Mouse (Mus musculus): ENCODE measurements around the gene Gper1. TPM values are rescaled to one million over a fixed set of nuclear protein-coding genes. Genes with fewer than 3 reads are reported as not detected.
A peak's percentile ranks its signal among the peaks of the same experiment; 100 is the strongest.

Gene Gper1
- total RNA-seq, 2 experiments from 2014 or later = 1.1 to 1.2 TPM

GRCm38 (mm10) chr5:139408511-139408910 lies 14.4 kb upstream of the Gper1 start:
- intact Hi-C loops (cut with DNase I) = loop anchor here (5.0 kb wide), 1 partner anchor 74 kb away; the partner anchor contains the start of gene Zfand2a
- no peak for DNase-seq

GRCm38 (mm10) chr5:139409412-139409811 lies 13.5 kb upstream of the Gper1 start:
- peak; percentile 72 to 81 for DNase-seq
- intact Hi-C loops (cut with DNase I) = loop anchor here (5.0 kb wide), 1 partner anchor 73 kb away; the partner anchor contains the start of gene Zfand2a

DNA sequence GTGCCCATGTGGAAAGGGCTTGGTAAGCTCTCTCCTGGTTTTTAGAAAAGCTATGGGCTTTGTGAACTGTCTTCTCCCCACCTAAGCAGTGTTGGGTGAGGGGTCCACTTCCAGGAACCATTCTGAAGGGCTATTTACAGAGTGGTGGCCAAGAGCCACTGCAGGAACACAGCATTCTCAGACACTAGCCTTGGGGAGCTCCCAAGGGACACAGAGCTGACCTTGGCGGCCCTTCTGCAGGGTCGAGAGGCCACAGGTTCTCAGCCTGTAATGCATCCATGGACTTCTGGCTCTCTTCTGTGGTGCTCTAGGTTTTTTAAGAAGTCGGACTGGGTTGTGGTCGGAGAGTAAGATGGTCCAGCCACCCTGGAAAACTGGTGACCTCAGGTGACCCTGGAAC lies 12.9 kb upstream of the Gper1 start:
- no peak for DNase-seq

DNA sequence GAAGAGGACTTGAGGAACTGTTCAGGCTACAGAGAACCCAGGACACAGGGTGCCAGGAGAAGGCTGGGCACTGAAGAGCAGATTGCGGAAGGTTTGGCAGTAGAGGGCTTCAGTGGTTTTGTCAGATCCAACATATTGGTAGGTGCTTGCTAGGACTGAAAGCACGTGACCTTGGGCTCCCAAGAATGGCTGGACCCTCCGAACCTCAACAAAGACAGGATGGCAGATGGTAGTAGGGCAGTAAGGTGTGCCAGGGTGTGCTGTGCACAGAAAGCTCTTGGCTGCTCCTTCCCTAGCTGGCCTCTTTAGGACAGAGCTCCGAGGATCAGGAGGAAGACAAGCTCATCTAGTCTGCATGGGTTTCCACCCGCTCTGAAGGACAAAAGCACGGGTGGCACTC lies 11.8 kb upstream of the Gper1 start:
- intact Hi-C loops (cut with DNase I) = no loop called here
- DNase-seq = no peak

More for the DNA sequence above, 12.9 kb upstream of the Gper1 start:
- intact Hi-C loops (cut with DNase I) = no loop called here

DNA sequence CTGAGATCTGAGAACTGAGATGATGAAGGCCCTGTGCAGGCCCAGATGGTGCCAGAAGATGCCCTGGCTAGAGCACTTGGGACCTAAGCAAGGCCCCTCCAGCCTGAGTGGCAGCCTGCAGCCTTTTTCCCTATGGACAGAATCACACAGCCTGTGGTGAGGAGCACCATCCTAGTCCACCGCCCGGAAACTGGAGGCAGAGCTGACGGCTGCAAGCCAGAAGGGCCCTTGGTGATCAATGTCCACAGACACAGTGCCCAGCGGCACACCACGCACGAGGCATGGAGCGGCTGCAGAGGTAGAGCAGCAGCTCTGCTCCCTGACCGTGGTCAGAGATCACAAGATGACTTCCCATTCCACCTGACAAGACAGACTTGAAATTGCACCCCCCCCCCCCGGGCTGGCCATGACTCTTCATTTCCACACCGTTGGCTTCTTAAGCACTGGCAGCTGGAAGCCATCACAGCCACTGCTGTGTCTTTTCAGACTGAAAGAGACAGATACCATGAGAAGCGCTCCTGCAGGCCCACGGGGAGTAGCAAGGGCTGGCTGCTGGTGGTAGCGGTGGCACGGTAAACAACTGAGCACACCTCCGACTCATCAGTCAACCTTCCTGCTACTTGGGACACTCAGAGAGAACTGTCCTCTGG lies 11.2 kb upstream of the Gper1 start:
- DNase-seq = no peak
- intact Hi-C loops (cut with DNase I) = no loop called here

DNA sequence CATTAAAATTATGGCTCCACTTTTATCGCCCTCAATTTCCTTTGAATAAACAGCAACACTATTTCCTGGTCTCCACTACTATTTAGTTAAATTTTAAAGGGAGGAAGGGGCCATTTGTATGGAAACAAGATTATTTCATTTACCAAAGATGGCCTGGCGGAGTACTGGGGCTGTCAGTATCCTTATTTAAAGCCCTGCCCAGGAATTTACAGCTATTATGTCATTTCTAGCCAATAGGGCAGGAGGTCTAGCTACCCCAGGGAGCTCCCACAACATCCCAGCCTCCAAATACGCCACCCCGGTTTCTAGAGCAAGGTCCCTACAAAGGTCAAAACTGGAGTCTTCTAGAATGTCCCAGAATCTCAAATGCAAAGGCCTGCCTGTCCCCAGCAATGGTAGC lies 9.4 kb upstream of the Gper1 start:
- intact Hi-C loops (cut with DNase I) = no loop called here
- no peak for DNase-seq

- intact Hi-C loops (cut with DNase I) = no loop called here
- no peak for DNase-seq
These were observed 8.0 kb upstream of the Gper1 start for GRCm38 (mm10) chr5:139415001-139415400.

DNA sequence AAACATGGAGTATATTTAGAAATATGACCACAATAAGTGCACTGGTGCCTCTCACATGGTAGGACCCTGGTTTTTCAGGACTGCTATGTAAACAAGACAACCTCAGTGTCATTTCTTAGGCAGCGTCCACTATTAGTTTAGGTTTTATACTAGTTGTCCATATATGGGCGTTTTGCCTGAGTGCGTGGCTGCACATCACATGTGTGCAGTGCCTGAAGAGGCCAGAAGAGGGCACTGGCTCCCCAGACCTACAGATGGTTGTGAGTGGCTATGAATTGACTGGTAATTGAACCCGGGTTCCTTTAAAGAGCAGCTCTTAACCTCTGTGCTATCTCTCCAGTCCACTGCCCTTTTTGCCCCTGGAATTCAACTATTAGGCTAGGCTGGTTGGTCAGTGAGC lies 6.0 kb upstream of the Gper1 start:
- no peak for DNase-seq
- intact Hi-C loops (cut with DNase I) = no loop called here

GRCm38 (mm10) chr5:139417480-139417879 lies 5.5 kb upstream of the Gper1 start:
- intact Hi-C loops (cut with DNase I) = no loop called here
- DNase-seq = no peak

- DNase-seq = no peak
- intact Hi-C loops (cut with DNase I) = no loop called here
These were observed 4.8 kb upstream of the Gper1 start for GRCm38 (mm10) chr5:139418110-139418509.

DNA sequence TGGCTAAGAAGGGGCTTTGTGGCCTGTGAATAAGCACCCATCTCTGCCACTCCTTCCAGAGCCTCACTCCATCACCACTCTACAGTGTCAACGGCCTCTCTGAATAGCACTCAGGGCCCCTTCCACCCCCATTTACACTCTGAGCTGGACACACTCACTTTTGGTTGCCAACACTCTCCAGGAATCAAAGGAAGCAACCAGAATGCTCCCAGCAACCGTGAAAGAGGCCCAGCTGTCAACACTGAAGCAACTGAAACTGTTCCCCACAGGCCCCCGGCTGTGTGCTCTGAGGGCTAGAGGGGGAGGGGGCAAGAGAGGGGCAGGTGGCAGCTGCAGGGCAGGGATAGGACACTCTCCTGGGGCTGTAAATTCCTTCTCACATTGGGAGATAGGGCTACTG lies 4.3 kb upstream of the Gper1 start:
- DNase-seq = no peak
- intact Hi-C loops (cut with DNase I) = no loop called here

DNA sequence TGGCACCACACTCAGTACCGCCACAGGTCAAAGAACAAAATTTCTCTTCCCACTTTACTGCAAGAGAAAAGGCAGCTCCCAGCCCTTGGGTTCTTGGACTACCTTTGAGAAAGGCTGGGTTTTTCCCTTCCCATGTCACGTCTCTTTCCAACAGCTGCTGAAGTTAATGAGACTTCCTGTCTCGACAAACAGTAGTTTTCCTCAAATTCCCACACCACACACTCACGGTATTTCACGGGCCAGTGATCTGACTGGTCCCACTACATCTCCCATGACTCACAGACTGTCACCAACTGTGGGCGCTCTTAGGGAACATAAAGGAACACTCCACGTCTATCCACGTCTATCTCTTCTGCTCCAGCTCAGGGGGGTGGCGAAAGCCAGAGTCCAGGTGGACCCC lies 2.2 kb downstream of the Gper1 start:
- intact Hi-C loops (cut with DNase I) = no loop called here
- no peak for DNase-seq

DNA sequence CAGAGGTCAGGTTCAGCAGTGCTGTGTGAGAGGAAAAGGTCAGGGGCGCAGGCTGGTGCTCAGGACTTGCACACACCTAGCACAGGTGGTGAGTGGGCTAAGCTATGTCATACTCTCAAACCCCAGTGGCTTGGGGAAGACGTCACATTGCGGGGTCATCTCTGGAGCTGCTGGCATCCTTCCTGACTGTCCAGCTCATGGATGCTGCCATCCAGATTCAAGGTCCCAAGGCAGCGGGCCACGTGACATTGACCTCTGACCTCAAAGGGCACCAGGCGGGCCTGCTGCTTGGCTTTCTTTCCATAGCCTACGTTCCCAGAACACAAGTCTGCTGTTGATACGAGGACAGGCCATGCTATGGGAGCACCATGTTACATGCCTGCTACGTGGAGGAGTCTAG lies 4.0 kb downstream of the Gper1 start:
- intact Hi-C loops (cut with DNase I) = no loop called here

DNA sequence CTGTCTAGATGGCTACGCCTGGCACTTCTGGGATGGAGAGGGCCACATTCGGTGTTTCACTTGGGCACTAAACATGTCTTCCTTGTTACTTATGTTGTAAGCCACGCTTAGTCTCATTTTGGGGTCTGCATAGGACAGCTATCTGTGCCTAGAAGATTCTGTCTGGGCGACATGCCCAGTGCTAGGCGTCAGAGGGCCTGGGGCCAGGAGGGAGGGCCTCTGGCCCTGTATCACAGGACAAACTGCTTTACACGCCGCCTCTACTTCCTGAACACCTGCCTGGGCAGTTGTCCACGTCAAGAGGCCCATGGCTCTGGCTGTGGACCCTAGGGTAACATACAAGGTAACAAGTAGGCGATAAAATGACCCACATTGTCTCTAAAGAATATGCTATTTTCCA lies 5.0 kb downstream of the Gper1 start:
- intact Hi-C loops (cut with DNase I) = no loop called here
- DNase-seq = no peak

More for the DNA sequence above, 4.0 kb downstream of the Gper1 start:
- DNase-seq = no peak

- no peak for DNase-seq
These were observed 6.9 kb downstream of the Gper1 start for GRCm38 (mm10) chr5:139429818-139430341.

GRCm38 (mm10) chr5:139432333-139432732 lies 9.4 kb downstream of the Gper1 start:
- intact Hi-C loops (cut with DNase I) = no loop called here
- DNase-seq = no peak

More at GRCm38 (mm10) chr5:139429818-139430341, 6.9 kb downstream of the Gper1 start:
- intact Hi-C loops (cut with DNase I) = no loop called here

DNA sequence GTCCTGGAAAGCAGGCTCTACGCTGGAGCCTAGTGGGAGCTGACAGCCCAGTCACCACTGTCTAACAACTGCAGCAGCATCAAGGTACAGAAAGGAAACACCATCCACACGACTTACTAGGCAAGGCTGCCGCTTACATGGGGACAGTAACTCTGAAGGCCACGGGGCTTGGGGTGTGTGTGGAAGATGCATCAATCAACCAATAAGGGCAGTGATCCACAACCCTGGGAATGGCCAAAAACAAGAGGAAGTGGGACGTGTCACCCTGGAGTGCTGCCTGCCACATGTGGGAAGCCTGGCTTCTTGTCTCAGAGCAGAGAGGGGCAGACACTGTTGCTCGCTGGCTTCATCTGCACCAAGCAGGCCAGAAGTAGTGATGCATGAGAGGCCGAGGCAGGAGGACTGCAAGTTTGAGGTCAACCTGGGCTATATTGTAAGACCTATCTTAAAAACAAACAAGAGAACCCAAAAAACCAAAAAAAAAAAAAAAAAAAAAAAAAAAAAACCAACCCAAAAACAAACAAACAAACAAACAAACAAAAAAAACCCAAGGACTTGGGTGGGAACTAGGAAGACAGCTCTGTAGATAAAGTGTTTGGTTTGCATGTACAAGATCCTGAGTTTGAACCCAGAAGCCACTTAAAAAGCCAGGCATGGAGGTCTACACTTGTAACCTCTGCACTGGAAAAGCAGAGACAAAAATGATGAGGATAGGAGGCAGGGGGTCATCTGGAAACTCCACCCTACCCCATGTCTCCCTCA lies 10.0 kb downstream of the Gper1 start:
- intact Hi-C loops (cut with DNase I) = no loop called here
- no peak for DNase-seq

GRCm38 (mm10) chr5:139433842-139434568 lies 11.1 kb downstream of the Gper1 start:
- DNase-seq = no peak
- intact Hi-C loops (cut with DNase I) = no loop called here

DNA sequence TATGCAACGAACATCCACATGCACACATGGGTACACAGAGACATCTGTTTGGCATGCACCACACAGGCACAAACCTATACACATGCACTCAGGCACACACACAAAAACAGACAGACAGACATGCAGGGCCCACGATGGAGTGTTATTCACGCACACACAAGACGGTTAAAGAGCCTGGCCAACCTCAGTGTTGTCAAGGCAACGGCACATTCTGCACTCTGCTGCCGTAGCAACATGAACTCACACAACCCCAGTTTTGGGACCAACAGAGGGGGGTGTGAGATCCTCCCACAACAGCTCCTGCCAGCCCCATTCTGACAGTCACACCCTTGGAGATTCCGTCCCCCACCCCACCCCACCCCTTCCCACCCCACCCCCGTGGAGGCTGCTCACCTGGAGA lies 12.0 kb downstream of the Gper1 start:
- no peak for DNase-seq
- intact Hi-C loops (cut with DNase I) = no loop called here

GRCm38 (mm10) chr5:139437769-139438168 lies 14.8 kb downstream of the Gper1 start:
- intact Hi-C loops (cut with DNase I) = no loop called here
- DNase-seq = no peak

GRCm38 (mm10) chr5:139438440-139438839 lies 15.5 kb downstream of the Gper1 start:
- intact Hi-C loops (cut with DNase I) = no loop called here
- DNase-seq = no peak
